Mouse (Mus musculus): ENCODE data around the gene Dnajc17.

DNA sequence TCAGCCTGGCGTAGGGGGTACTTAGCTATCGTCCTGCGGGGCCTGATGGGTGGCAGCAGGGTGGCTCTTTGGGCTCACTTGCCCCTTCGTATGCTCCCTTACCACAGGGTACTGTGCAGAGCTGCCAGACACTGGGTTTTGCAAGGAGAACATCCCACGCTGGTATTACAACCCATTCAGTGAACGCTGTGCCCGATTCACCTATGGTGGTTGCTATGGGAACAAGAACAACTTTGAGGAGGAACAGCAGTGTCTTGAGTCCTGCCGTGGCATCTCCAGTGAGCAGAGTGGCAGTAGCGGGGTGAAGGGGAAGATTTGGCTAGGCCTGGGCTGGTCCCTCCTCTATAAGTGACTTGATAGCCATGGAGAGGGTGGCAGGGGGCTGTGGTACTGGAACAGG is 39.3 kb upstream of the Dnajc17 start:
- no peak for TF ChIP-seq CTCF (IDR thresholded peaks at IDR 0.05)
- no peak for TF ChIP-seq EP300 (IDR thresholded peaks at IDR 0.05)

Measured in lung, postnatal 0 days (tissue).